Mouse (Mus musculus) gastrocnemius, adult 2 months (tissue): ENCODE measurements at regions not wholly inside any gene's neighbourhood (a gene's known extent, or its start where the extent isn't known, plus 50 kb on each side); places are given as distances from the start of the nearest gene placed in this dataset.
"Not testable (repeated sequence)": the region's sequence is repeated elsewhere in the genome, so short reads cannot be mapped to it uniquely, and the experiment has no call there.

ENCODE experiments used
- DNase-seq: peaks from one replicate; pipeline ENCODE4 v3.0.0; 2022
- H3K27ac ChIP-seq: fragments of 200-600 bp; 2 replicates; pipeline ENCODE4 v1.8.1; 2022; ENCODE audit warnings: mild to moderate bottlenecking
- H3K4me3 ChIP-seq: fragments of 200-600 bp; 2 replicates; pipeline ENCODE4 v1.8.1; 2022; ENCODE audit warnings: mild to moderate bottlenecking, moderate library complexity
- CTCF ChIP-seq: fragments of 200-600 bp; IDR thresholded peaks from 2 replicates; pipeline ENCODE4 v1.8.1; 2022; ENCODE audit warnings: antibody characterized with exemption, mild to moderate bottlenecking, moderate library complexity
- intact Hi-C: fragments of 180-260 bp; cut with DNase I; formaldehyde crosslinking; loops from one replicate; pipeline ENCODE4 v1.15.1; 2025

DNA sequence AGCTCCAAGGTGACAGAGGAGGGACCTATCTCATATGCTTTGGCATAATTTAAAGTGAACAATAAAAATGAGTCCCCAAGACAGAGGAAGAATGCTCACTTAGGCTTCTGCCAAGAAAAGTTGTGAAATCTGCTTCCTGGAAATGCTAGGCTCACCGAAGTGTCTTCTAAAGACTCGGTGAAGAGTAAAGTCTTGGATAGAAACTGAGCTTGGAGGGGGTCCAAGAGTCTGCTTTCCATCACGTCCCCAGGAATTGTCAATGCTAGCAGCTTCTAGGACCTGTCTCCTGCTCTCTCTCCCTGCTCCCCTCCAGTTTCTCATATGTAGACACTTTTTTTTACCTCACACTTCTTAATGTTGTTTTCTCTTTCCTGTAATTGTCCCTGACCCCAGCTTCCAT is 97.6 kb upstream of the Frmd4a start:
- H3K4me3 ChIP-seq: no peak overlapping the region
- intact Hi-C loops: no loop called here
- no peak for DNase-seq
- H3K27ac ChIP-seq: no peak overlapping the region
- TF ChIP-seq CTCF: no peak

DNA sequence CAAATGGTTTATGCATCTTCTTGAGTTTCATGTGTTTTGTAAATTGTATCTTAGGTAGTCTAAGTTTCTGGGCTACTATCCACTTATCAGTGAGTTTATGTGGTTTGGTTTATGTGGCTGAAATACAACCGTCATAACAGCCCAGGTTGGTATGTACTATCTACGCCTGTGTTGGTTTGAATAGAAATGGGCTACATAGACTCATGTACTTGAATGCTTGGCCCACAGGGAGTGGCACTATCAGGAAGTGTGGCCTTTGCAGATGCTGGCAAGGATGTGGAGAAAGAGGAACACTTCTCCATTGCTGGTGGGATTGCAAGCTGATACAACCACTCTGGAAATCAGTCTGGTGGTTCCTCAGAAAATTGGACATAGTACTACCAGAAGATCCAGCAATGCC is 96.4 kb upstream of the Frmd4a start:
- intact Hi-C loops, DNase-seq, H3K4me3 ChIP-seq, H3K27ac ChIP-seq: not testable (repeated sequence)

DNA sequence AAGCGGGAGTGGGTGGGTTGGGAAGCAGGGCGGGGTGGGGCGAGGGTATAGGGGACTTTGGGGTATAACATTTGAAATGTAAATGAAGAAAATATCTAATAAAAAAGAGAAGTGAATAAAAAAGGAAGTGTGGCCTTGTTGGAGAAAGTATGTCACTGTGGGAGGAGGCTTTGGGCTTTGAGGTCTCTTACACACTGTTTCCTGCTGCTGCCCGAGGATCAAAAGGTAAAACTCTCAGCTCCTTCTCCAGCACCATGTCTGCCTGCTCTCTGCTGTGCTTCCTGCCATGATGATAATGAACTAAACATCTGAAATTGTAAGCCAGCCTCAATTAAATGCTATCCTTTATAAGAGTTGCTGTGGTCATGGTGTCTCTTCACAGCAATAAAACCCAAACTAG is 94.8 kb upstream of the Frmd4a start:
- DNase-seq: no peak
- Histone ChIP-seq H3K4me3 (no peak overlapping the region), H3K27ac (no peak overlapping the region)
- no peak for TF ChIP-seq CTCF
- intact Hi-C loops: no loop called here

DNA sequence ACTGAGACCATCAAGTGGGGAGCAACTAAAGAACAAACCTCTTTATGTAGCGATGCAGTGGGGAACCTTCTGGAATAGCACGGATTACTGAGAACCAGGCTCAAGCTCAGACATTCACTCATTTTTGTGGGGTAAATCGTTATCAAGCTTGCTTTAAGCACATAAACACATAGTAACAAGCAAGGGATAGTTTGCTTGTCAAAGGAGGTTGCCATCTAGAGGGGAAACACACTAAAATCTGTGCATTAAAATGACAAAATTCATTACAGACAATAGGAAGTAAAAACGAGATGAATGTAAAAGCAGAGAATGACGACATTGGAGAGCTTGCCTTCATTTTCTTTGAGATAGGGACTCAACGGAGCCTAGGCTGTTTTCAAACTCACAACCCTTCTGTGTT is 92.8 kb upstream of the Frmd4a start:
- TF ChIP-seq CTCF: no peak
- no peak for DNase-seq
- intact Hi-C loops: no loop called here

DNA sequence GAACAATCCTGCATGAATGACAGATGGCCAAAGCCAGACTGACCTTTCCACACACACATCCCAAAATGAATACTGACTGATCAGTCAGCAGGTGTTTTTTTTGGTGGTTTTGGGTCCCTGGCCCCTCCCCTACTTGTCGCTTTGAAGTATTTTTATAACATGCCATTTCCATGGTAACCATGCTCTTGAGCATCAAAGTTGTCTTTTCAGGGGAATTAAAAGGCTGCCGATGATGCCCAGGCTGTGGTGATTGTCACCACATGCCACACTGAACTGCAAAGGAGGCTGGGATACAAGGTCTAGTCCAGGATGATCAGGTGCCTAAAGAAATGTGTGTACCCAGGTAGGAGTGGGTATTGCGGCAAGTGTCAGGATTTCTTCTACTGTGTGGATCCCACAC is 92.3 kb upstream of the Frmd4a start:
- no peak overlapping the region for H3K27ac ChIP-seq
- H3K4me3 ChIP-seq: no peak overlapping the region
- intact Hi-C loops: no loop called here
- DNase-seq: no peak
- no peak for TF ChIP-seq CTCF

More for the DNA sequence above, 92.8 kb upstream of the Frmd4a start:
- H3K4me3 ChIP-seq: no peak overlapping the region
- H3K27ac ChIP-seq: no peak overlapping the region

DNA sequence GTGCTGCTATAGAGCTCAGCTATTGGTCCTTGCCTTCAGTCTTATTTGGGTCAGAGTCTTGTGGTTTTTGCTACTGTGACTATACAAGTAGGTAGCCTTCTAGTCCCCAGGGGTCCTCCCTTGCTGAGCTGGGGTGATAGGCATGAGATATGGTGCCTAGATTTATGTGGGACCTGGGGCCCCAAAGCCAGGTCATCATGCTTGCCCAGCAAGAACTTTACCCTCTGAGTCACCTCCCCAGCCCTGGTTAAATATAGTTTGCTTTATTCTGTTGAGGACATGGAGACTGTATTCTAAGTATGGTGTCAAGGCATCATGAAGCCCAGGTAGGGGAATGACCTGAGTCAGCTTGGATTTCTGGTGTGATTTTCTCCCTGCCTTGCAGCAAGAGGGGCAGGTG is 91.4 kb upstream of the Frmd4a start:
- TF ChIP-seq CTCF: no peak
- no peak for DNase-seq
- H3K4me3 ChIP-seq: no peak overlapping the region
- intact Hi-C loops: no loop called here
- no peak overlapping the region for H3K27ac ChIP-seq

DNA sequence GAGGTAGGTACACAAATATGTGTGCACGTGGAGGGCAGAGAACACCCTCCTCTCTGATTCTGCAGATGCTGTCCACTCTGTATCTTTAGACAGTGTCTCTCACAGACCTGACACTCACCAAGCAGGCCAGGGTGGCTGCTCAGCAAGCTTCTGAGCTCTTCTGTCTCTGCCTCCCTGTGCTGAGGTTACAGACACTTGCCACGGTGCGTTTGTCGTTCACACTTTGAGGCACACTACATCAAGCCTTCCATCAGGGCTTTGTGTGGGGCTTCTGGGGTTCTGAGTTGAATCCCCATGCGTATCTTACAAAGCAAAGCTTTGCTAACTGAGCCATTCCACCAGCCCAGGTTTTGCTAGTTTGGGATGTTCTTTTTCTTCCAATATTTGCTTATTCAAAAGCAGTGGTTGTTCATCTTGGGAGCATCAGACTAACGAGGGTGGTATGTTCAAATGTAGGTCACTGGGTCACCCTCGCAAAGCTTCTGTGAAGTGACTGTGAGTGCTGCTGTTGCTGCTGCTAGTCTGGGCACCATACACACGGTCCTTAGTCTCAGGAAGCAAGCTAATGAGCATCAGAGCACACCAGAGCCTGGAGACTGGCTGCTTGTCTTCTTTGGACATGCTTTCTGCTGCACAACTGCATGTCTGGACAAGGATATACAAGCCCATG is 90.2 kb upstream of the Frmd4a start:
- intact Hi-C loops: no loop called here
- H3K4me3 ChIP-seq: no peak overlapping the region
- no peak for TF ChIP-seq CTCF
- DNase-seq: no peak
- H3K27ac ChIP-seq: no peak overlapping the region

DNA sequence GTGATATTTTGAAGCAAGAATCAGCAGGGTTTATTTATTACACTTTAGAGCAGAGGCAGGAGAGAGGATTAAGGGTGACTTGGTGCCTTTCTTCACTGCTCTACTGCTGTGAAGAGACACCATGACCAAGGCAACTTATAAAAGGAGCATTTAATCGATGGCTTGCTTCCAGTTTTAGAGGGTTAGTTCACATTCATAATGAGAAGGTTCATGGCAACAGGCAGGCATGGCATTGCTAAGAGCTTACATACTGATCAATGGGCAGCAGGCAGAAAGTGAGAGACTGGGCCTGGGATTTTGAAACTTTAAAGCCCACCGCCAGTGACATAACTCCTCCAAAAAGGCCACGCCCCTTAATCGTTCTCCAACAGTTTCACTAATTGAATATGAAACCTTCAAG is 89.7 kb upstream of the Frmd4a start:
- Histone ChIP-seq H3K27ac (no peak overlapping the region), H3K4me3 (no peak overlapping the region)
- TF ChIP-seq CTCF: no peak
- intact Hi-C loops: no loop called here
- DNase-seq: no peak

DNA sequence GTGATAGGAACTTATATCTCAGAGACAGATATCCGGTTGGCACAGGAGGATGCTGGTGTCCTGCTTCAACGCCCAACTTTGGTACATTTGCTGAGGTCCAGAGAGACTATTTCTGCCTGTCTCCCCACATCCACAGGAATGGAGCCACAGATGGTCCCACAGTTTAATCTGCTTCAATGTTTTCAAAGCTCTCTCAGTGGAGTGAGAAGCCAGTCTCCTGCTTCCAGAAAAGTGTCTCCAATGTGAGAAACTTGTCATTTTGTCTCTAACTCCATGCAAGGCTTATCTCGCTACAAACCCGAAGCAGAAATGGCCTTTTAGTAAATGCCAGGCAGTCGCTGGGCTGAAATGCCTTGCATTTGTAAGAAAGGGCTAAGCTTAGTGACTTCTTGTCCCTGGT is 86.9 kb upstream of the Frmd4a start:
- no peak for TF ChIP-seq CTCF
- no peak for DNase-seq

DNA sequence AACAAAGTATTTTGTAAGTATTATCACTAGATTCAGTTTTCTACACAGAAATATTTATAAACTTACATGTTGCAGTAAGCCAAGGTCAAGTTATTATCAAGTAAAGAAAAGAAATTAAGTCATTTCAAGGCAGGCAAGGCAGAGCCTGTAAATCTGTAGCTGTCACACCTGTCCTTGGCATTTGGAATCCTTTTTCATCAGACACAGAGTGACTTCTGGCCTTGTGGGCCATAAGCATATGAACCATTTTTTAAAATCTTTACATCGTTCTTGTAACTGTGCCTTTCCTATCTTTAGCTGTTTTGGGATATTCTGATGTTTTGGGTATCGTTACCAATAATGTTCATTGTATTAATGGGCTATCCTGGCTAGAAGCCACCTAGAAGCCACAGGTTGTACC is 76.7 kb upstream of the Frmd4a start:
- H3K27ac ChIP-seq: no peak overlapping the region
- TF ChIP-seq CTCF: no peak
- DNase-seq: no peak
- H3K4me3 ChIP-seq: no peak overlapping the region
- intact Hi-C loops: no loop called here

More for the DNA sequence above, 86.9 kb upstream of the Frmd4a start:
- no peak overlapping the region for H3K4me3 ChIP-seq
- intact Hi-C loops: no loop called here
- no peak overlapping the region for H3K27ac ChIP-seq

DNA sequence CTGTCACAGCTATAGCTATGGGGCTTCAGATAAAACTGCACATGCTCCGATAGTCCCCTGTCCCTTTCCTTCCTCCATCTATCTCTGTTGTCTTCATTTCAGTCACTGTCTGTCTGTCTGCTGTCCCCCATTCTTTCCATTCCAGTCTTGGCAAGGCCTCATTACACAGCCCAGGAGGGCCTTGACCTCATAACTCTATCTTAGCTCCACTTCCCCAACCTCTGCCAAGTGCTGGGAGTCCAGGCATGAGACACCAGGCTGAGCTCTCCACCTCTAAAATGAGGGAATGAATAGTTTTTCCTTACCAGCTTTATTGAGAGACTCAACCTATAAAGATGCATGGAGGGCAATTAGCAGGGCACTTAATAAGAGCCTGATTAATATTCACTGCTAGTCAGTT is 76.0 kb upstream of the Frmd4a start:
- DNase-seq: no peak
- intact Hi-C loops: no loop called here

DNA sequence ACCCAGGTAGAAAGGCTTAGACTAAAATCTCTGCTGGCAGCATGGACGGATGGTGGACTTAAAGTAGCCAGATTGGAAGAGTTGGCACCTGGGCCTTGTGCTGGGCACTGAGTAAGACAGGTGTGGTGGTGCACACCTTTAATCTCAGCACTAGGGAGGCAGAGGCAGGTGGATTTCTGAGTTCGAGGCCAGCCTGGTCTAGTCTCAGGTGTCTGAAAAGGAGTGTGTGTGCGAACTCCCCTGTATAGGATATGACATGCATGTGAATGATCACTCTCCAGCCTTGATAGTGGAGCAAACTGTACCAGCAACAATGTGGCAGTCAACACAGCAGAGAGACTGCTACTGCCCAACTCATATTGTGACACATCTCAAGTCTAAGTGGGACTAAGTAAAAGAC is 70.1 kb upstream of the Frmd4a start:
- Histone ChIP-seq H3K4me3 (no peak overlapping the region), H3K27ac (no peak overlapping the region)
- no peak for DNase-seq
- TF ChIP-seq CTCF: no peak
- intact Hi-C loops: no loop called here

More for the DNA sequence above, 76.0 kb upstream of the Frmd4a start:
- Histone ChIP-seq H3K27ac (no peak overlapping the region), H3K4me3 (no peak overlapping the region)
- TF ChIP-seq CTCF: no peak

DNA sequence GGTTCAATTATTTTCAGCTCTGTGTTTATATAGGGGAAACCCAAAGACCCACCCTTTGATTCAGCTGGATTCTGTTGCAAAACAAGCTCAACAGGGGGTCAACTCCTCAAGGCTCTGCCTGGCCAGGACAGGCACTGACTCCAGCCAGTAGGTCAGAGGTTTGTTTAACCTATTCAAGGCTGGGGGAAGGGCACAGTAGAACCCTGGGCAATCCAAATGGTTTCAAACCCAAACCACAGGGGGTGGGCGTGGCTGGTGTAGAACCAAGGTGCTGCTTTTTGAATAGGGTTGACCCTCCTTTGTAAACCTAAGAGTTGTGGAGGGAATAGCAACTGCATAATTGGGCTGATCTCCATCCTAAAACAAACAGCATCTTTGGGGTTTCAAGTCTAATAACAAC is 69.2 kb upstream of the Frmd4a start:
- intact Hi-C loops: no loop called here
- Histone ChIP-seq H3K27ac (no peak overlapping the region), H3K4me3 (no peak overlapping the region)
- no peak for DNase-seq
- no peak for TF ChIP-seq CTCF

DNA sequence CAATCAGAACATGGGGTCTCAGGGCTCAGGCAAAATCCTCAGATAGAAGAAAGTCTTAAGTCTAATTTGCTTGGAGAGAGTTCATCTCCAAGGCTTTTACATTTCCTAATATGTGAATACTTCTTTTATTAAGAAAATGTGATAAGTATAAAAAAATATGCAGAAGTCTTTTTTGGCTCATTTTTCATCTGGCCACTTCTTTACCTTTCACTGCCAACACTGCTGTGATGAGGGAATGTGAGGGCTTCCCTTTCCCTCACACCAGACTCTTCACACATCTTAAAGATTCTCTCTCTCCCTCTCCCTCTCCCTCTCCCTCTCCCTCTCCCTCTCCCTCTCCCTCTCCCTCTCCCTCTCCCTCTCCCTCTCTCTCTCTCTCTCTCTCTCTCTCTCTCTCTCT is 60.0 kb upstream of the Frmd4a start:
- Histone ChIP-seq H3K4me3 (no peak overlapping the region), H3K27ac (no peak overlapping the region)
- TF ChIP-seq CTCF: no peak
- intact Hi-C loops: no loop called here
- DNase-seq: no peak
